Mouse (Mus musculus): ENCODE measurements around the gene Anks6. TPM values are rescaled to one million over a fixed set of nuclear protein-coding genes. Genes with fewer than 3 reads are reported as not detected.

Anks6 gene
- total and polyA plus RNA-seq, 3 experiments: not detected

- no peak overlapping the region for H3K4me3 ChIP-seq (replicated peaks in 1 of 3; ENCODE audit: low read depth in 2 of 3, low read length in 2 of 3, poor library complexity in 1 of 3)
- TF ChIP-seq CHD1 (IDR thresholded peaks at IDR 0.05; ENCODE audit: low read depth, low read length) (no peak), GABPA (IDR thresholded peaks at IDR 0.05; ENCODE audit: insufficient replicate concordance, low read depth, low read length) (no peak), MXI1 (IDR thresholded peaks at IDR 0.05; ENCODE audit: low read depth, low read length) (no peak), E2F4 (IDR thresholded peaks at IDR 0.05; ENCODE audit: insufficient replicate concordance, low read depth, low read length) (no peak), JUN (IDR thresholded peaks at IDR 0.05; ENCODE audit: insufficient read depth, low read depth, low read length) (no peak), USF2 (conservative IDR thresholded peaks at IDR 0.05; ENCODE audit: low read depth, low read length) (no peak), MEF2A (IDR thresholded peaks at IDR 0.05; ENCODE audit: borderline replicate concordance, low read depth, low read length) (no peak), ELF1 (IDR thresholded peaks at IDR 0.05; ENCODE audit: low read depth, low read length) (no peak)
- no peak for DNase-seq (ENCODE audit: extremely low read depth)
- H3K9ac ChIP-seq (ENCODE audit: insufficient read depth, low read depth): no peak overlapping the region
- peaks cover 87% of the 10 kb centered on the region for H3K27me3 ChIP-seq (replicated peaks)
- dilution Hi-C loops (cut with MboI; ENCODE audit: extremely low pct_ligation_motif_present, extremely low pct_unique_long_range_greater_than_20kb, low sequenced_read_pairs) (no loop called here), in situ Hi-C loops (cut with MboI; ENCODE audit: low pct_ligation_motif_present, low pct_unique_long_range_greater_than_20kb, low sequenced_read_pairs) (loop anchor here (10.0 kb wide), 1 partner anchor 217 kb away; no protein-coding TSS in a partner anchor)
- peaks cover 3% of the 10 kb centered on the region for H3K9me3 ChIP-seq (replicated peaks; ENCODE audit: low read length)
- H3K27ac ChIP-seq (ENCODE audit: insufficient read depth, low read depth): no peak overlapping the region
- no peaks in the 10 kb centered on the region for H3K36me3 ChIP-seq (replicated peaks in 1 of 2; ENCODE audit: control insufficient read depth in 1 of 2, insufficient read depth in 1 of 2, low read length in 1 of 2)
- H3K4me2 ChIP-seq (ENCODE audit: insufficient read depth, low read depth, poor library complexity, severe bottlenecking): no peak overlapping the region
- no peaks in the 10 kb centered on the region for H3K79me2 ChIP-seq (replicated peaks; ENCODE audit: control insufficient read depth, extremely low read depth, insufficient read depth, poor library complexity, severe bottlenecking)
- 0 out of 4 replicates have a peak, but pooled peaks cover 2 to 3% of the 10 kb centered on the region in 2 experiments for H3K4me1 ChIP-seq (ENCODE audit: control insufficient read depth in 1 of 2, insufficient read depth in 2 of 2)
Measured at GRCm38 (mm10) chr4:47032171-47032570, 25.1 kb downstream of the Anks6 start.

GRCm38 (mm10) chr4:47028791-47029190 is 28.4 kb downstream of the Anks6 start:
- no peaks in the 10 kb centered on the region for H3K79me2 ChIP-seq (replicated peaks; ENCODE audit: control insufficient read depth, extremely low read depth, insufficient read depth, poor library complexity, severe bottlenecking)
- H3K4me1 ChIP-seq (ENCODE audit: control insufficient read depth in 1 of 2, insufficient read depth in 2 of 2): 0 out of 4 replicates have a peak, but pooled peaks cover 0 to 2% of the 10 kb centered on the region in 2 experiments
- no peak overlapping the region for H3K4me3 ChIP-seq (replicated peaks in 1 of 3; ENCODE audit: low read depth in 2 of 3, low read length in 2 of 3, poor library complexity in 1 of 3)
- H3K36me3 ChIP-seq (replicated peaks in 1 of 2; ENCODE audit: control insufficient read depth in 1 of 2, insufficient read depth in 1 of 2, low read length in 1 of 2): no peaks in the 10 kb centered on the region
- H3K9ac ChIP-seq (ENCODE audit: insufficient read depth, low read depth): no peak overlapping the region
- no peak for TF ChIP-seq RCOR1 (conservative IDR thresholded peaks at IDR 0.05; ENCODE audit: low read depth, low read length)
- no peak for TF ChIP-seq ZMIZ1 (IDR thresholded peaks at IDR 0.05; ENCODE audit: low read depth, low read length)
- no peak for TF ChIP-seq BHLHE40 (IDR thresholded peaks at IDR 0.05; ENCODE audit: low read depth, low read length)
- TF ChIP-seq UBTF (IDR thresholded peaks at IDR 0.05; ENCODE audit: low read depth, low read length): no peak
- no peak for TF ChIP-seq CHD2 (IDR thresholded peaks at IDR 0.05; ENCODE audit: low read length)
- TF ChIP-seq MYC (IDR thresholded peaks at IDR 0.05; ENCODE audit: low read depth, low read length): no peak
- no peak for TF ChIP-seq USF2 (conservative IDR thresholded peaks at IDR 0.05; ENCODE audit: low read depth, low read length)
- no peak for TF ChIP-seq PAX5 (IDR thresholded peaks at IDR 0.05; ENCODE audit: low read length)
- TF ChIP-seq SMC3 (IDR thresholded peaks at IDR 0.05; ENCODE audit: low read depth, low read length): no peak
- TF ChIP-seq USF1 (IDR thresholded peaks at IDR 0.05; ENCODE audit: low read depth, low read length): no peak
- TF ChIP-seq NRF1 (IDR thresholded peaks at IDR 0.05; ENCODE audit: low read depth, low read length): no peak
- no peak for TF ChIP-seq MXI1 (IDR thresholded peaks at IDR 0.05; ENCODE audit: low read depth, low read length)
- in situ Hi-C loops (cut with MboI; ENCODE audit: low pct_ligation_motif_present, low pct_unique_long_range_greater_than_20kb, low sequenced_read_pairs) (no loop called here), dilution Hi-C loops (cut with MboI; ENCODE audit: extremely low pct_ligation_motif_present, extremely low pct_unique_long_range_greater_than_20kb, low sequenced_read_pairs) (no loop called here)
- H3K27me3 ChIP-seq (replicated peaks): peaks cover 89% of the 10 kb centered on the region
- DNase-seq (ENCODE audit: extremely low read depth): no peak
- H3K9me3 ChIP-seq (replicated peaks; ENCODE audit: low read length): peaks cover 3% of the 10 kb centered on the region
- H3K4me2 ChIP-seq (ENCODE audit: insufficient read depth, low read depth, poor library complexity, severe bottlenecking): no peak overlapping the region
- no peak overlapping the region for H3K27ac ChIP-seq (ENCODE audit: insufficient read depth, low read depth)

Data from CH12.LX (cell line).